Mouse (Mus musculus): ENCODE measurements around the gene Hebp1. TPM values are rescaled to one million over a fixed set of nuclear protein-coding genes. Genes with fewer than 3 reads are reported as not detected.

The Hebp1 gene
- polyA plus RNA-seq (2016; fragmentation: Nextera tagmentation; extraction: Ambion mirVana): 20.7 and 21.2 TPM in 2 replicates

DNA sequence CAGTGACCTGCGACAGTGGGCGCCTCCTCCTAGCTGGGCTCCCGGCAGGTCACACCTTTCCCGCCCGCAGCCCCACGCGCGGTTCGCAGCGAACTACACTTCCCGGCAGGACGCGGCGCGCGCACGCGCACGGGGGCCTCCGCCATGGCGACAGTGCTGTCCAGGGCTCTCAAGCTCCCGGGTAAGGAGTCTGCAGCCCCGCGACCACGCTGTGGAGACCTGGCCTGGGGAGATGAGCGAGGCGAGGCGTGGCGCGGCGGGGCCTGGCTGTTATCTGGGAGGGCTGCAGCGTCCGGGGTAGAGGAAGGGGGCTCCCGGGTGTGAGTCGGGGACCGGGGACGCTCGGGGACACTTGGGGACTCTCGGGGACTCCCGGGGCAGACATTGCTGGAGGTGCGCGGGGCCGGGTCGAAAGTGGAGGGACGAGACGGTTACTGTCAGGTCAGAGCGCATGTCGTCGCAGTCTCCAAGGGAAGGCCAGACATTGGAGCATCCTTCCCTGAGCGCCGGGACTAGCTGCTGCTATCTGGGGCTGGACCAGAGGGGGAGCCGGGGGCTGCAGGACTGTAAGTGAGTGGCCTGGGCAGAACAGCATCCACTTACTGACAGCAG, at the start of gene Hebp1, which contains the start of gene Fam234b:
Gene Hebp1 (minus strand): TSS at position 102 of the 612 bp plus-strand sequence.
Gene Fam234b (plus strand): TSS at position 57 of the 612 bp plus-strand sequence.
- Histone ChIP-seq H3K27ac (peak within 1 kb of the TSS; percentile 94), H3K4me1 (peaks cover 20% of the 10 kb centered on the region), H3K27me3 (ENCODE audit: insufficient read depth, poor library complexity, severe bottlenecking) (peaks cover 14% of the 10 kb centered on the region; the same call in 1 of the 2 replicates), H3K4me3 (peak within 1 kb of the TSS; percentile 97), H3K36me3 (no peaks in the 10 kb centered on the region), H3K9me3 (no peaks in the 10 kb centered on the region)
- peak; percentile 92 for DNase-seq (ENCODE audit: low spot score)
- WGBS: under 1% methylated on average over 52 of the region's 52 CpGs

DNA sequence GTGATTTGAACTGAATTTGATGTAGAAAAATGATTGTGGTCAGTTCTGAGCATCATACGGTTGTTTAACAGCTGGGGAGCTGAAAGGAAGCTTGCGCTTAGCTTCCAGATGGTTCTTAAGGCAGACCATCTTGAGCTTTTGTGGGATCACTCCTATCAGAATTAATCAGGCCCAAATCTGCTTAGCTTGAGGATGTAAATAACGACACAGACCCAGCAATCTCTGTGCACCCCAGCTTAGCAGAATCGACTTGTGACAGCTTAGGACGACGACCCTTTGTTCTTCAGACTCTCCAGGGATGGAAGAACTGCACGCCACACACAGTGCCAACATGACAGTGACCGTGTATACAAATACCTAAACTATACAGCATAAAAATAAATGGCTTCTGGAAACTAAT, 47.8 kb upstream of the Hebp1 start:
- 71% methylated on average over 8 of the region's 8 CpGs for WGBS
- no peak overlapping the region for H3K27ac ChIP-seq
- H3K4me1 ChIP-seq: peaks cover 24% of the 10 kb centered on the region
- no peak for DNase-seq (ENCODE audit: low spot score)
- peaks cover 12% of the 10 kb centered on the region for H3K27me3 ChIP-seq (ENCODE audit: insufficient read depth, poor library complexity, severe bottlenecking)
- H3K4me3 ChIP-seq: no peak overlapping the region
- H3K36me3 ChIP-seq: no peaks in the 10 kb centered on the region
- H3K9me3 ChIP-seq: no peaks in the 10 kb centered on the region

DNA sequence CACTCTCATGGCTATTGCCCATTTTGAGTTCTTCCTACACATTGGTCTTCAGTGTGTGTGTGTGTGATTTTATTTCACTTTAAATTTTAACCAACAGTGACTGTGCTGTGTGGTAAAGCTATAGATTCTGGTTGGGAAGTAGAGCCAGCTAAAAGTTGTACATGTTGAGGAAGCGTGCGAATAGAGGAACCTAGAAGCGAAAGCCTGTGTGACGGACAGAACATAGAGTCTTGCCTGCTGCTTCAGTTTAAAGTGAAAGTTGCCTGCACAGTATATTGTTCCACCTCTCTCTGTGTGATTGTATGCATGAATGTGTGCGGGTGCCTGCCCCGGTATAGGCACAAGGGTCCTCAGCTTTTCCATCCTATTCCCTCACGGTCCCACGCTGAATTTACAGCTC, 42.5 kb upstream of the Hebp1 start:
- H3K27me3 ChIP-seq (ENCODE audit: insufficient read depth, poor library complexity, severe bottlenecking): peaks cover 28% of the 10 kb centered on the region
- 0 out of 2 replicates have a peak, but pooled peaks cover 2% of the 10 kb centered on the region for H3K36me3 ChIP-seq
- 93% methylated on average over 8 of the region's 8 CpGs for WGBS
- peaks cover 32% of the 10 kb centered on the region for H3K4me1 ChIP-seq
- H3K27ac ChIP-seq: 0 out of 2 replicates have a peak overlapping the region, but pooled peaks have one; percentile 1
- no peak for DNase-seq (ENCODE audit: low spot score)
- H3K9me3 ChIP-seq: no peaks in the 10 kb centered on the region
- H3K4me3 ChIP-seq: no peak overlapping the region

DNA sequence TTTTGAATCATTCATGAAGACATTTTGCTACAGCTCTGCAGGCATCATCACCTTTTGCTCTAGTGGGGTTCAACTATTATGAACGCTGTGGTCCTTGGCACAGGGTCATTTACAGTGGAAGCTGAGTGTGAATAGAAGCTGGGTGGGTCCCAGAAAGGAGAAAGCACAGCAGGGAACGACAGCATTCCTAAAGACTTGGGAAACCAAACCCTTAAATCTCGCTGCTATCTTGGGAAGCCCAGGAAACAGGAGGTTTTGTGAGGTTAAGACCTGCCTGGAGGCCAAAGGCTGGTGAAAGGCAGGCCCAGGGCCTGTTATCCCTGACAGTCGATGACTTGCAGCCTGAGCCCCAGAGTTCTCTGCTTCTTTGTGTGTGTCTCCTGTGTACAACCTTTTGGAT, 40.4 kb upstream of the Hebp1 start:
- H3K36me3 ChIP-seq: peaks cover 2% of the 10 kb centered on the region; the same call in 1 of the 2 replicates
- no peak for DNase-seq (ENCODE audit: low spot score)
- 33% methylated on average over 4 of the region's 4 CpGs for WGBS
- H3K9me3 ChIP-seq: no peaks in the 10 kb centered on the region
- H3K27me3 ChIP-seq (ENCODE audit: insufficient read depth, poor library complexity, severe bottlenecking): peaks cover 27% of the 10 kb centered on the region; the same call in 1 of the 2 replicates
- peaks cover 32% of the 10 kb centered on the region for H3K4me1 ChIP-seq
- H3K4me3 ChIP-seq: no peak overlapping the region
- no peak overlapping the region for H3K27ac ChIP-seq

DNA sequence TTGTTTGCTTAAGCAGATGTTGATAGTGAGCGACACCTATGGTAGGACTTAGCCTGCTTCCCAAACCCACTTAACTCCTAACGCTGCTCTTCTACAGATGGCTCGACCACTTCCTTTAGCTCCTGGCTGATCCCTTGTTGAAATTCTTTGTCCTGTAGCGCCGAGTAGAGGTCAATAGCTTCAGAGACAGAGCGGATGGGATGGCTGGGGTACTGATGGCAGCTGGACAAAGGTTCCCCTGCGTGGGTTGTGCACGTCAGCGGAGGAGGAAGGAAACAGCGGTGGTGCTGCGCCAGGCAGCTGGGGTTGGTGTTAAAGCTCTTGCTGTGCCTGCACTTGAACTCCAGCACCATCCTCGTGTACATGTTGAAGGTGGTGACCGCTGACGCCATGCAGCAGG, 39.5 kb upstream of the Hebp1 start:
- WGBS: 39% methylated on average over 14 of the region's 14 CpGs
- peaks cover 32% of the 10 kb centered on the region for H3K4me1 ChIP-seq
- peaks cover 2% of the 10 kb centered on the region for H3K36me3 ChIP-seq
- no peak overlapping the region for H3K4me3 ChIP-seq
- no peaks in the 10 kb centered on the region for H3K9me3 ChIP-seq
- DNase-seq (ENCODE audit: low spot score): no peak
- H3K27ac ChIP-seq: peak overlapping the region; percentile 36; the same call in 1 of the 2 replicates
- H3K27me3 ChIP-seq (ENCODE audit: insufficient read depth, poor library complexity, severe bottlenecking): peaks cover 32% of the 10 kb centered on the region; the same call in 1 of the 2 replicates

DNA sequence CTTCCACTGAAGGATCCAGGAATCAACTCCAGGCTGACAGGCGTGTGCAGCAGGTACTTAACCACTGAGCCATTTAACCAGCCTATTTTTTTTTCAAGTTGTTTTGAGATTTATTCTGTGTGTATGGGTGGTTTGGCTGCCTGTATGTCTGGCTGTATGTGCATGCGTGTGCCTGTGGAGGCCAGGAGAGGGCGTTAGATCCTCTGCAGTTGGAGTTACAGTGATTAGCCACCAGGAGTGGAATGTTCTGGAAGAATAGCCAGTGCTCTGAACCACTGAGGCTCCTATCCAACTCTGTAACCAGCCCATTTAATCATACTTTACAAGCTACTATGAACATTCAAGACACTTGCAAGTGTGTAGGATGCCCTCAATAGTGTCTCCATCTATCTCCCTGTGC, 38.8 kb upstream of the Hebp1 start:
- H3K9me3 ChIP-seq: no peaks in the 10 kb centered on the region
- no peak for DNase-seq (ENCODE audit: low spot score)
- H3K4me3 ChIP-seq: no peak overlapping the region
- WGBS: 83% methylated on average over 3 of the region's 3 CpGs
- peaks cover 37% of the 10 kb centered on the region; the same call in 1 of the 2 replicates for H3K27me3 ChIP-seq (ENCODE audit: insufficient read depth, poor library complexity, severe bottlenecking)
- H3K27ac ChIP-seq: no peak overlapping the region
- peaks cover 24% of the 10 kb centered on the region for H3K4me1 ChIP-seq
- peaks cover 2% of the 10 kb centered on the region for H3K36me3 ChIP-seq

DNA sequence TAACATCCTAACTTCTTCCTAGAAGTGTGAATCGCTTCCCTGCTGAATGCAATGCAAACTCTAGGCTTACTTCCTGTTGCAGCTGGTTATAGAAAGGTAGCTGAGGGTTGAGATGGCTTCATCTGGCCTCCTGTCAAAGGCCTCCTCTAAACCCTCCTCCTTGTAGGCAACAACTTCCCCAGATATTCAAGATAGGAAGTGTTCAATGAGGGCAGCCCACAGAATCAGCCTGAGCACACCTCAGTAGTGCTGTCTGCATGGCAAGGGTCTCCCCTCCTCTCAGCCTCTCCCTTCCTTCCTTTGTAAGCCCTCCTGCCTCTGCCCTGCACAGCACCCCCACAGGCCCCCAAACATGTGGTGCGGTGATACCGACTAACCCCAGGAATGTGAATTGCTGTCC, 37.9 kb upstream of the Hebp1 start:
- Histone ChIP-seq H3K9me3 (no peaks in the 10 kb centered on the region), H3K27ac (no peak overlapping the region), H3K27me3 (ENCODE audit: insufficient read depth, poor library complexity, severe bottlenecking) (peaks cover 44% of the 10 kb centered on the region; the same call in 1 of the 2 replicates), H3K4me3 (no peak overlapping the region), H3K36me3 (peaks cover 2% of the 10 kb centered on the region), H3K4me1 (peaks cover 16% of the 10 kb centered on the region)
- no peak for DNase-seq (ENCODE audit: low spot score)
- 85% methylated on average over 3 of the region's 3 CpGs for WGBS

DNA sequence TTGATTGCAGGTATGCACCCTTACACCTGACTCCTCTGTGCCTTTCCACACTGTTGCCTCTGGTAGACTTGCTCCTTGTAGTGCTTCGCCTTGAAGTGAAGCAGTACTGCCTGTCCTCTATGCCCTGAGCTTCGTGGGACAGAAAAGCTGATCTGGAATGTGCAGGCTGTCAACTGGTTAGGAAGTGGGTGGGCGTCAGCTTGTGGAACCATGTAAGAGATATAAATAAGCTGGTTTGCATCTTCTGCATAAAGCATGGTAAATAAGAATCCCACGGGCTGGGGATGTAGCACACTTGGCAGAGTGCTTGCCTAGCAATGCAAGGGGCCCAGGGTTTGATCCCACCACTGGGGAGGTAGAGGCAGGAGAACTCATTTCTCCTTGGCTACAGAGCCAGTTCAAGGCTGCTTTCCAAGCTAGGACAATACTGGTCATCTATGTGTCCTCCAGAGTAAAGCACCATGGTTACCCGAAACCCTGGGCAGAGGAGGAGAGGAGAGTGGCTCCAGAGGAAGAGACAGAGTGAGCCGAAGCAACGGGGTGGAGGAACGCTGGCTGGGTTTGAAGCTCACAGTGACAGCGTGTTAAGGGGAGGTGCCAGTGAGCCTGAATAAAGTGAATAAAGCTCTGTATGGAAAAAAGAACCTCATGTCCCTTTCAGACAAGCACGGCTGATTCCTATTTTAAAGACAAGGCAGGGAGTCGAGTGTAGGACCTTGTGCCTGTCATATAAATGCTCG, 34.8 kb upstream of the Hebp1 start:
- peaks cover 2% of the 10 kb centered on the region for H3K36me3 ChIP-seq
- no peaks in the 10 kb centered on the region for H3K9me3 ChIP-seq
- WGBS: 73% methylated on average over 12 of the region's 12 CpGs
- H3K27me3 ChIP-seq (ENCODE audit: insufficient read depth, poor library complexity, severe bottlenecking): peaks cover 49% of the 10 kb centered on the region
- no peak for DNase-seq (ENCODE audit: low spot score)
- peaks cover 24% of the 10 kb centered on the region for H3K4me1 ChIP-seq
- H3K4me3 ChIP-seq: no peak overlapping the region
- H3K27ac ChIP-seq: no peak overlapping the region

DNA sequence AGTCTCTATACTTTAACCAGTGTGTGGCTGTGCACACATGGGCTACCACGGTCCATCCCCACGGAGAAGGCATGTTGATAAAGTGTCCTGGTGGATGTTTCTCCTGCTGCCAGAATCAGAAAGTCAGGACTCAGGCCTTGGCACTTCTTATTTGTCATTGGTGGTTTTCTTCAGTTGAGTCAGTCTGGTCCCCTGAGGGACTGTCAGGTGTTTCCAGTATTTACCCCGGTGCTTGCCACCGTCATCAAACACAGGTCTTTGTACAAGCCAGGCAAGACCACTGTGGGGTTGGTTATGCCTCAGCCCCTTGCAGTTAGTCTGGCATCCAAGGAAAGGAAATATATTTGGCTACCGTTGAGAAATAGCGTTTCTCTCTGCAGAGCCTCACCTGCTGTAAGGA, 32.8 kb upstream of the Hebp1 start:
- no peak for DNase-seq (ENCODE audit: low spot score)
- WGBS: 89% methylated on average over 6 of the region's 6 CpGs
- H3K36me3 ChIP-seq: no peaks in the 10 kb centered on the region; the same call in none of the 2 replicates
- no peak overlapping the region for H3K27ac ChIP-seq
- peaks cover 14% of the 10 kb centered on the region for H3K4me1 ChIP-seq
- H3K4me3 ChIP-seq: no peak overlapping the region
- peaks cover 45% of the 10 kb centered on the region for H3K27me3 ChIP-seq (ENCODE audit: insufficient read depth, poor library complexity, severe bottlenecking)
- H3K9me3 ChIP-seq: no peaks in the 10 kb centered on the region

DNA sequence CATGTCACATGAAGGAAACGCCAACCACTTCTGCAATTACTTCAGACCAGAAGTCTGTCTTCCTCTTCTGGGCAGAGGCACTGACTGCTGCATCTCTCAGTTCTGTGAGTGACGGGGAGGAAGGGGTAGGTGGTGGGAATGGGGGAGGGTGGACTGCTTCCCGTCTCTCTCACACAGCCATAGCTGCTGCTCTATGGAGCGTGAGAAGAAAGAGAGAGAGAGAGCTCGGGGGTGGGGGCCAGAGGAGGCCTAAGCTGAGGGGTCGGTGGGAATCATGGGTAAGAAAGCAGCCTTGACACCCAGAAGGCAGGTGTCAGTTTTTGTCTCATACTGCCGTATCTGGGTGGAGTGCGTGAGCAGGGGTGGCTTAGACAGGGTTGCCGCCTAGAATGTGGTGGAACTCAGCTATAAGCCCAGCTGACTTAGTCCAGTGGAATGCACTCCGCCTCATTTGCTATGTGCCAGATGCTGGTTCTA, 30.7 kb upstream of the Hebp1 start:
- DNase-seq (ENCODE audit: low spot score): no peak
- peaks cover 45% of the 10 kb centered on the region for H3K27me3 ChIP-seq (ENCODE audit: insufficient read depth, poor library complexity, severe bottlenecking)
- H3K27ac ChIP-seq: no peak overlapping the region
- H3K4me1 ChIP-seq: peaks cover 22% of the 10 kb centered on the region
- 45% methylated on average over 10 of the region's 10 CpGs for WGBS
- no peak overlapping the region for H3K4me3 ChIP-seq
- H3K36me3 ChIP-seq: no peaks in the 10 kb centered on the region; the same call in none of the 2 replicates
- H3K9me3 ChIP-seq: no peaks in the 10 kb centered on the region

DNA sequence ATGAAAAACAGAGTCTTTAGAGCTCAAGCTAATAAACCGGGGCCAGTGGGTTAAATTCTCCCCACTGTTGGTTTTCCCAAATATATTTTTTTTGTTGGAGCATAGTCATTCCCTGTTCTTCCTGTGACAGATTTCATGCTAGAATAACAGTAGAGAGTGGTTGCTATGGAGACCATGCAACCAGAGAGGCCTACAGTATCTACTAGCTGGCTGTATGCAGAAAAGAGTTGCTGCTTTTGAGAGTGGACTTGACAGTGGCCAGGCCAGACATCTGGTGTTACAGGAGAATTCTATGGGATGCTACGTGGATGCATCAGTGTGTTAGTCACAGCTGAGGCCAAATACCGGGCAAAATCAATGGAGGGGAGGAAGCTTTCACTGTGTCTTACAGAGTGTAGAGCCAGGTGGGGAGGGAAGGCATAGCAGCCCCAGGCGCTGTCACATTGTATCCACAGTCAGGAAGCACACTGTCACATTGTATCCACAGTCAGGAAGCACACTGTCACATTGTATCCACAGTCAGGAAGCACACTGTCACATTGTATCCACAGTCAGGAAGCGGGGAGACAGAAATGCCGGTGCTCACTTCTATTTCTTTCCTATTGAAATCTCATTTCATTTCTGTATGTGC, 26.1 kb upstream of the Hebp1 start:
- no peak for DNase-seq (ENCODE audit: low spot score)
- 76% methylated on average over 6 of the region's 6 CpGs for WGBS
- H3K4me3 ChIP-seq: no peak overlapping the region
- H3K36me3 ChIP-seq: no peaks in the 10 kb centered on the region; the same call in 1 of the 2 replicates
- peaks cover 43% of the 10 kb centered on the region for H3K27me3 ChIP-seq (ENCODE audit: insufficient read depth, poor library complexity, severe bottlenecking)
- no peaks in the 10 kb centered on the region for H3K9me3 ChIP-seq
- 0 out of 2 replicates have a peak overlapping the region, but pooled peaks have one; percentile 13 for H3K27ac ChIP-seq
- H3K4me1 ChIP-seq: peaks cover 17% of the 10 kb centered on the region

DNA sequence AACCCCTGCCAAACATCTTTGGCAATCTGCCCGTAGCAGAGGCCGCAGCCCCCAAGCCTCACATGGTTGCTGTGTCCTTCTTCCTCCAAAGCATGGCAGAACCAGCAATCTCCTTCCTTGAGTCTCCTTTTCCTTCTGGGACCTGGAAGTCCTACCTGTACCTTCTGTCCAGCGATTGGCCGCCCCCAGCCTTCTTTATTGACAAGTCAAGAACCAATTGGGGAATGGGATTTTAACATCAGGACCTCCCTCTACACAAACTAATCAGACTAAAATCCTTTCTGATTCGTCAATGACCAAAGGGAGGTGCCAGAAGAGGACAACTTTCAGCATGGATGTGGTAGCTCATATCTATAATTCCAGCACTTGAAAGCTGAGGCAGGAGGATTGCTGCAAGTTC, 22.1 kb upstream of the Hebp1 start:
- H3K27ac ChIP-seq: no peak overlapping the region
- 88% methylated on average over 5 of the region's 5 CpGs for WGBS
- H3K36me3 ChIP-seq: no peaks in the 10 kb centered on the region
- H3K4me1 ChIP-seq: peaks cover 15% of the 10 kb centered on the region
- no peaks in the 10 kb centered on the region for H3K9me3 ChIP-seq
- no peak for DNase-seq (ENCODE audit: low spot score)
- no peak overlapping the region for H3K4me3 ChIP-seq
- peaks cover 64% of the 10 kb centered on the region for H3K27me3 ChIP-seq (ENCODE audit: insufficient read depth, poor library complexity, severe bottlenecking)
